Mouse (Mus musculus) hindbrain, postnatal 0 days (tissue): ENCODE data around the gene Rbm19. TPM values are rescaled to one million over a fixed set of nuclear protein-coding genes. Genes with fewer than 3 reads are reported as not detected.

Experiments used
- ATAC-seq: fragments of 200-750 bp; cut with Nextera tagmentation; 2 replicates; pipeline ENCODE4 v1.8.0; 2017; ENCODE audit warnings: mild to moderate bottlenecking, moderate TSS enrichment, moderate library complexity
- DNase-seq: peaks from one replicate; pipeline ENCODE4 v3.0.0-alpha.2; 2015; ENCODE audit warnings: low spot score
- H3K27ac ChIP-seq: fragments of 300-500 bp; sonication (generic); 2 replicates; pipeline ENCODE4 v1.5.1; 2014; ENCODE audit warnings: mild to moderate bottlenecking
- H3K27me3 ChIP-seq: fragments of 300-500 bp; sonication (generic); 2 replicates; pipeline ENCODE4 v1.6.1; 2014; ENCODE audit warnings: low read length, mixed read lengths; ENCODE audit not compliant: insufficient read depth
- H3K36me3 ChIP-seq: fragments of 300-500 bp; sonication (generic); 2 replicates; pipeline ENCODE4 v1.6.1; 2014; ENCODE audit warnings: low read length, mixed read lengths; ENCODE audit not compliant: insufficient read depth
- H3K4me1 ChIP-seq: fragments of 300-500 bp; sonication (generic); 2 replicates; pipeline ENCODE4 v1.6.1; 2014; ENCODE audit warnings: antibody characterized with exemption, low read length, mixed read lengths; ENCODE audit not compliant: insufficient read depth
- H3K4me2 ChIP-seq: fragments of 300-500 bp; sonication (generic); 2 replicates; pipeline ENCODE4 v1.6.1; 2014; ENCODE audit warnings: low read depth, mild to moderate bottlenecking, low read length, moderate library complexity, mixed read lengths
- H3K4me3 ChIP-seq: fragments of 300-500 bp; sonication (generic); 2 replicates; pipeline ENCODE4 v1.5.1; 2014; ENCODE audit warnings: low read length
- H3K9ac ChIP-seq: fragments of 300-500 bp; sonication (generic); replicated peaks from 2 replicates; pipeline ENCODE4 v1.6.1; 2014; ENCODE audit warnings: mild to moderate bottlenecking, low read length, moderate library complexity, mixed read lengths
- H3K9me3 ChIP-seq: fragments of 300-500 bp; sonication (generic); 2 replicates; pipeline ENCODE4 v1.6.1; 2016; ENCODE audit warnings: low read length, mixed read lengths
- CTCF ChIP-seq: IDR thresholded peaks from 2 replicates; pipeline ENCODE4 v1.5.1; 2016; ENCODE audit warnings: antibody characterized with exemption, control low read depth, low read depth
- WGBS: fragments of 180-500 bp; shearing (Covaris S2); extraction: QIAGEN DNeasy Blood & Tissue Kit; methylation state at CpG from one replicate; pipeline ENCODE4 v1.1.7; 2014; 5-methylcytosine and 5-hydroxymethylcytosine counted together
- polyA plus RNA-seq: library from polyadenylated mRNA; unstranded; fragments of >200 nt; fragmentation: Nextera tagmentation; extraction: Ambion mirVana; gene quantifications from 2 replicates; pipeline ENCODE4 v1.2.1, GENCODE M21; 2015
- total RNA-seq: library from RNA; depleted of rRNA; stranded (reverse); fragments of >200 nt; gene quantifications from 2 replicates; pipeline ENCODE4 v1.2.3, GENCODE M21; 2014

Rbm19 gene
- total and polyA plus RNA-seq, 2 experiments from 2014 or later: 17.2 to 33.4 TPM

- no peak overlapping the region for H3K4me3 ChIP-seq
- no peaks in the 10 kb centered on the region for H3K9me3 ChIP-seq
- peak; percentile 72 for ATAC-seq
- peaks cover 5% of the 10 kb centered on the region; the same call in 1 of the 2 replicates for H3K36me3 ChIP-seq
- H3K27me3 ChIP-seq: no peaks in the 10 kb centered on the region
- no peak overlapping the region for H3K4me2 ChIP-seq
- peak; percentile 73 for TF ChIP-seq CTCF
- WGBS: 41% methylated on average over 7 of the region's 7 CpGs
- H3K4me1 ChIP-seq: peaks cover 8% of the 10 kb centered on the region; the same call in 1 of the 2 replicates
- peak overlapping the region; percentile 66; the same call in 1 of the 2 replicates for H3K27ac ChIP-seq
- H3K9ac ChIP-seq: no peak overlapping the region
- DNase-seq: peak; percentile 83
Measured at GRCm38 (mm10) chr5:120174317-120174716, 58.1 kb downstream of the Rbm19 start.

GRCm38 (mm10) chr5:120175217-120175616 is 59.0 kb downstream of the Rbm19 start:
- peaks cover 5% of the 10 kb centered on the region; the same call in 1 of the 2 replicates for H3K36me3 ChIP-seq
- peak; percentile 14; the same call in 1 of the 2 replicates for TF ChIP-seq CTCF
- peaks cover 8% of the 10 kb centered on the region; the same call in 1 of the 2 replicates for H3K4me1 ChIP-seq
- DNase-seq: no peak
- H3K27ac ChIP-seq: peak overlapping the region; percentile 66; the same call in 1 of the 2 replicates
- WGBS: 87% methylated on average over 8 of the region's 8 CpGs
- no peaks in the 10 kb centered on the region for H3K9me3 ChIP-seq
- 0 out of 2 replicates have a peak overlapping the region, but pooled peaks have one; percentile 13 for H3K9ac ChIP-seq
- H3K4me2 ChIP-seq: no peak overlapping the region
- no peak for ATAC-seq
- H3K4me3 ChIP-seq: no peak overlapping the region
- H3K27me3 ChIP-seq: no peaks in the 10 kb centered on the region

GRCm38 (mm10) chr5:120176246-120177065 is 60.2 kb downstream of the Rbm19 start:
- peaks cover 5% of the 10 kb centered on the region; the same call in 1 of the 2 replicates for H3K36me3 ChIP-seq
- no peak overlapping the region for H3K9ac ChIP-seq
- no peak overlapping the region for H3K27ac ChIP-seq
- no peaks in the 10 kb centered on the region for H3K27me3 ChIP-seq
- WGBS: 93% methylated on average over 13 of the region's 13 CpGs
- DNase-seq (no peak), ATAC-seq (no peak)
- TF ChIP-seq CTCF: no peak
- H3K4me1 ChIP-seq: peaks cover 8% of the 10 kb centered on the region; the same call in 1 of the 2 replicates
- no peak overlapping the region for H3K4me3 ChIP-seq
- H3K9me3 ChIP-seq: no peaks in the 10 kb centered on the region
- no peak overlapping the region for H3K4me2 ChIP-seq

- no peak for TF ChIP-seq CTCF
- no peak for DNase-seq
- no peak overlapping the region for H3K9ac ChIP-seq
- no peak overlapping the region for H3K27ac ChIP-seq
- ATAC-seq: no peak
- H3K9me3 ChIP-seq: no peaks in the 10 kb centered on the region
- no peaks in the 10 kb centered on the region for H3K27me3 ChIP-seq
- WGBS: 93% methylated on average over 4 of the region's 4 CpGs
- H3K4me2 ChIP-seq: no peak overlapping the region
- peaks cover 5% of the 10 kb centered on the region; the same call in 1 of the 2 replicates for H3K36me3 ChIP-seq
- H3K4me3 ChIP-seq: no peak overlapping the region
- H3K4me1 ChIP-seq: peaks cover 8% of the 10 kb centered on the region; the same call in 1 of the 2 replicates
Measured at GRCm38 (mm10) chr5:120177066-120177340, 60.7 kb downstream of the Rbm19 start.

- Histone ChIP-seq H3K36me3 (peaks cover 5% of the 10 kb centered on the region; the same call in 1 of the 2 replicates), H3K4me2 (no peak overlapping the region), H3K4me3 (no peak overlapping the region), H3K27me3 (no peaks in the 10 kb centered on the region), H3K27ac (no peak overlapping the region), H3K4me1 (0 out of 2 replicates have a peak, but pooled peaks cover under 1% of the 10 kb centered on the region), H3K9ac (no peak overlapping the region), H3K9me3 (no peaks in the 10 kb centered on the region)
- TF ChIP-seq CTCF: no peak
- 86% methylated on average over 11 of the region's 11 CpGs for WGBS
- ATAC-seq: no peak
- no peak for DNase-seq
Measured at GRCm38 (mm10) chr5:120180102-120180501, 63.8 kb downstream of the Rbm19 start.

GRCm38 (mm10) chr5:120181384-120181783 is 65.1 kb downstream of the Rbm19 start:
- no peak for TF ChIP-seq CTCF
- Histone ChIP-seq H3K4me3 (no peak overlapping the region), H3K27me3 (no peaks in the 10 kb centered on the region), H3K9me3 (no peaks in the 10 kb centered on the region), H3K4me2 (no peak overlapping the region), H3K4me1 (no peaks in the 10 kb centered on the region), H3K36me3 (no peaks in the 10 kb centered on the region), H3K9ac (no peak overlapping the region), H3K27ac (no peak overlapping the region)
- 65% methylated on average over 4 of the region's 4 CpGs for WGBS
- ATAC-seq (no peak), DNase-seq (peak; percentile 44)

GRCm38 (mm10) chr5:120183321-120183720 is 67.1 kb downstream of the Rbm19 start:
- DNase-seq: no peak

More at GRCm38 (mm10) chr5:120183321-120183720, 67.1 kb downstream of the Rbm19 start:
- no peak overlapping the region for H3K27ac ChIP-seq
- 74% methylated on average over 8 of the region's 8 CpGs for WGBS
- no peak overlapping the region for H3K9ac ChIP-seq
- no peak overlapping the region for H3K4me2 ChIP-seq
- no peaks in the 10 kb centered on the region for H3K36me3 ChIP-seq
- H3K9me3 ChIP-seq: no peaks in the 10 kb centered on the region
- ATAC-seq: no peak
- no peak overlapping the region for H3K4me3 ChIP-seq
- H3K4me1 ChIP-seq: 0 out of 2 replicates have a peak, but pooled peaks cover 3% of the 10 kb centered on the region
- no peak for TF ChIP-seq CTCF
- no peaks in the 10 kb centered on the region for H3K27me3 ChIP-seq
